ENCODE assay signal across 42 mouse cellular contexts in genomic region chr9:19911170-19911569, GRCm38 (mm10). TPM values are rescaled to one million over a fixed set of nuclear protein-coding genes. Genes with fewer than 3 reads are reported as not detected.
"Had no signal": no experiment of that assay in that cellular context is flagged by ENCODE, and none has a peak within 500 bp of the region (broad histone marks: within the 10 kb centered on the region; RNA-seq: fewer than 3 reads in every experiment).

No protein-coding gene starts in this region.

- H3K36me3 ChIP-seq: heart, embryonic 10.5 days; heart, embryonic 12.5 days; hindbrain, embryonic 10.5 days; hindbrain, embryonic 12.5 days; kidney, embryonic 15.5 days; limb, embryonic 13.5 days; limb, embryonic 15.5 days; liver, embryonic 12.5 days had no signal

- DNase-seq: gastrocnemius, adult 2 months; gastrocnemius, postnatal 10 days; gastrocnemius, postnatal 25 days; heart, postnatal 14 days; heart, postnatal 36 days; kidney, adult 11 months; kidney, adult 2 months; kidney, adult 9 months; kidney, postnatal 14 days; kidney, postnatal 36 days; layer of hippocampus, adult 9-11 months; layer of hippocampus, postnatal 36 days; left cerebral cortex, postnatal 4 days had no signal

- H3K4me1 ChIP-seq: heart, embryonic 10.5 days; heart, embryonic 12.5 days; hindbrain, embryonic 10.5 days; hindbrain, embryonic 12.5 days; kidney, embryonic 15.5 days; limb, embryonic 13.5 days; limb, embryonic 15.5 days; liver, embryonic 12.5 days had no signal

- H3K27ac ChIP-seq: gastrocnemius, adult 2 months; heart, embryonic 10.5 days; hindbrain, embryonic 10.5 days; hindbrain, embryonic 12.5 days; hindbrain, embryonic 14.5 days; kidney, embryonic 15.5 days; kidney, postnatal 0 days; limb, embryonic 13.5 days; limb, embryonic 15.5 days; liver, embryonic 12.5 days; liver, embryonic 14.5 days had no signal

- ATAC-seq: hindbrain, embryonic 16.5 days; inflammation-experienced regulatory T-cells, adult 6 months; liver, embryonic 12.5 days had no signal

- H3K27me3 ChIP-seq: heart, embryonic 12.5 days; hindbrain, embryonic 12.5 days; kidney, embryonic 15.5 days; limb, embryonic 13.5 days; limb, embryonic 15.5 days; liver, embryonic 12.5 days had no signal

- H3K4me2 ChIP-seq: heart, embryonic 12.5 days; hindbrain, embryonic 12.5 days; hindbrain, embryonic 14.5 days; kidney, embryonic 15.5 days; limb, embryonic 13.5 days; limb, embryonic 15.5 days; liver, embryonic 12.5 days had no signal

- H3K9ac ChIP-seq: heart, embryonic 12.5 days; hindbrain, embryonic 12.5 days; hindbrain, embryonic 14.5 days; kidney, embryonic 15.5 days; limb, embryonic 13.5 days; limb, embryonic 15.5 days; liver, embryonic 12.5 days; liver, embryonic 14.5 days had no signal

- H3K4me3 ChIP-seq: gastrocnemius, adult 2 months; heart, embryonic 10.5 days; heart, embryonic 12.5 days; hindbrain, embryonic 10.5 days; hindbrain, embryonic 12.5 days; kidney, embryonic 15.5 days; limb, embryonic 13.5 days; limb, embryonic 15.5 days; liver, embryonic 12.5 days had no signal

- H3K9me3 ChIP-seq: kidney, embryonic 15.5 days; limb, embryonic 15.5 days; liver, embryonic 12.5 days had no signal

RNA-seq across cellular contexts. Expression of gene Olfr77, which starts 5.5 kb away (rescaled TPM):
- total RNA-seq: gastrocnemius, adult 2 months; gastrocnemius, postnatal 10 days; gastrocnemius, postnatal 25 days; gastrocnemius, postnatal 4 days; heart, postnatal 14 days; heart, postnatal 36 days; layer of hippocampus, adult 18-20 months; layer of hippocampus, adult 8-10 months; layer of hippocampus, postnatal 14 days; layer of hippocampus, postnatal 36 days; left cerebral cortex, adult 18-20 months; left cerebral cortex, adult 8-10 months; left cerebral cortex, postnatal 10 days; left cerebral cortex, postnatal 25 days; left cerebral cortex, postnatal 4 days; liver, adult 2 months had no signal
- polyA plus RNA-seq: frontal cortex, adult 2 months; kidney, adult 2 months; large intestine, adult 2 months; liver, adult 2 months had no signal

RNA-seq across cellular contexts. Expression of gene Olfr862, which starts 23.4 kb away (rescaled TPM):
- total RNA-seq: gastrocnemius, adult 2 months; gastrocnemius, postnatal 10 days; gastrocnemius, postnatal 25 days; gastrocnemius, postnatal 4 days; granulocyte monocyte progenitor cell, adult 5-6 weeks; heart, adult 8-10 months; heart, postnatal 14 days; heart, postnatal 36 days; layer of hippocampus, adult 18-20 months; layer of hippocampus, adult 8-10 months; layer of hippocampus, postnatal 14 days; layer of hippocampus, postnatal 36 days; left cerebral cortex, adult 18-20 months; left cerebral cortex, adult 8-10 months; left cerebral cortex, postnatal 10 days; left cerebral cortex, postnatal 25 days; left cerebral cortex, postnatal 4 days; liver, adult 2 months had no signal
- polyA plus RNA-seq: frontal cortex, adult 2 months; heart, embryonic 10.5 days; heart, embryonic 12.5 days; heart, embryonic 14.5 days; heart, postnatal 0 days; hindbrain, embryonic 10.5 days; hindbrain, embryonic 12.5 days; hindbrain, embryonic 14.5 days; hindbrain, embryonic 16.5 days; kidney, adult 2 months; kidney, embryonic 15.5 days; kidney, postnatal 0 days; large intestine, adult 2 months; limb, embryonic 11.5 days; limb, embryonic 13.5 days; limb, embryonic 15.5 days; liver, adult 2 months; liver, embryonic 12.5 days; liver, embryonic 14.5 days had no signal
